ENCODE assay signal across 8 mouse cellular contexts in genomic region chr3:101778896-101779665, GRCm38 (mm10).
A peak's percentile ranks its signal among the peaks of the same experiment; 100 is the strongest.
DNase-seq lines count a peak whose midpoint lies in the region; ATAC-seq and TF ChIP-seq lines count a peak whose summit lies in the region.

No protein-coding gene starts in this region.

- no peaks in the 10 kb centered on the region for H3K27me3 ChIP-seq in limb, embryonic 14.5 days (ENCODE audit: control insufficient read depth, insufficient read depth, low read length)
- H3K27me3 ChIP-seq in forebrain, embryonic 15.5 days, result no peaks in the 10 kb centered on the region

- DNase-seq in 416B (ENCODE audit: low read depth), result peak; percentile 91
- DNase-seq in embryo, embryonic 10.5 days (ENCODE audit: low spot score), result peak; percentile 47
- peak; percentile 27 to 31 for DNase-seq in heart, postnatal 36 days
- DNase-seq in limb, embryonic 14.5 days (ENCODE audit: low spot score), result peak; percentile 62
- DNase-seq in T-cell, adult 2 months (ENCODE audit: low spot score), result no peak
- no peak for DNase-seq in urinary bladder, postnatal 14 days (ENCODE audit: low spot score)
- no peak for DNase-seq in MN1 (ENCODE audit: low spot score)

- no peaks in the 10 kb centered on the region for H3K36me3 ChIP-seq in limb, embryonic 14.5 days (ENCODE audit: control insufficient read depth, insufficient read depth, low read length)
- H3K36me3 ChIP-seq in forebrain, embryonic 15.5 days, result no peaks in the 10 kb centered on the region

- 0 out of 2 replicates have a peak overlapping the region, but pooled peaks have one; percentile 19 for H3K27ac ChIP-seq in limb, embryonic 14.5 days (replicated peaks; ENCODE audit: low read depth, low read length)
- H3K27ac ChIP-seq in forebrain, embryonic 15.5 days (replicated peaks), result no peak overlapping the region

- ATAC-seq in limb, embryonic 14.5 days (ENCODE audit: low FRiP score, low read depth), result no peak
- ATAC-seq in forebrain, embryonic 15.5 days (replicated peaks), result no peak

- no peaks in the 10 kb centered on the region for H3K9me3 ChIP-seq in limb, embryonic 14.5 days (ENCODE audit: control insufficient read depth, low read length)
- no peaks in the 10 kb centered on the region for H3K9me3 ChIP-seq in forebrain, embryonic 15.5 days

- WGBS in limb, embryonic 14.5 days, result 59% methylated on average over 16 of the region's 16 CpGs
- 77% methylated on average over 16 of the region's 16 CpGs for WGBS in forebrain, embryonic 15.5 days

- TF ChIP-seq POLR2A in limb, embryonic 14.5 days (IDR thresholded peaks at IDR 0.05; ENCODE audit: borderline replicate concordance, extremely low read depth, insufficient read depth, insufficient read length), result no peak

- H3K4me3 ChIP-seq in limb, embryonic 14.5 days (replicated peaks; ENCODE audit: low read length), result no peak overlapping the region
- no peak overlapping the region for H3K4me3 ChIP-seq in forebrain, embryonic 15.5 days

- no peak overlapping the region for H3K4me2 ChIP-seq in limb, embryonic 14.5 days (replicated peaks; ENCODE audit: low read depth, low read length, severe bottlenecking)
- no peak overlapping the region for H3K4me2 ChIP-seq in forebrain, embryonic 15.5 days (replicated peaks)

- no peak overlapping the region for H3K9ac ChIP-seq in limb, embryonic 14.5 days (ENCODE audit: low read depth, low read length, severe bottlenecking)
- H3K9ac ChIP-seq in forebrain, embryonic 15.5 days (replicated peaks), result no peak overlapping the region

- peaks cover 6% of the 10 kb centered on the region; the same call in 1 of the 2 replicates for H3K4me1 ChIP-seq in limb, embryonic 14.5 days (ENCODE audit: control insufficient read depth, insufficient read depth, low read length)
- H3K4me1 ChIP-seq in forebrain, embryonic 15.5 days, result no peaks in the 10 kb centered on the region; the same call in 1 of the 2 replicates

- intact Hi-C loops in heart, postnatal 36 days (cut with DNase I), result no loop called here

Comparison
In these comparisons a context has a peak if more than half of its experiments do, and no peak if none do; other contexts are left out.
1. DNase-seq: peak in 416B (single experiment), embryo, embryonic 10.5 days (single experiment), heart, postnatal 36 days (2 of 2) and limb, embryonic 14.5 days (single experiment); none in T-cell, adult 2 months (single experiment), urinary bladder, postnatal 14 days (single experiment) and MN1 (single experiment).